Mouse (Mus musculus): ENCODE results near the gene Ehmt1. TPM values are rescaled to one million over a fixed set of nuclear protein-coding genes. Genes with fewer than 3 reads are reported as not detected.

The Ehmt1 gene
- polyA plus RNA-seq, 1 experiment from 2014 or later = 126 TPM

Small RNA genes lying within 50 kb of the gene (microRNA-seq; reads per million reads assigned to microRNA genes)
- gene Gm22875 = not detected

Other genes starting within 250 kb of the Ehmt1 start
- gene Cacna1b, start 156.5 kb downstream of the Ehmt1 start, polyA plus RNA-seq (2015; fragmentation: Nextera tagmentation; extraction: Ambion mirVana) = 10.9 and 11.5 TPM in 2 replicates
- gene Arrdc1, start 15.6 kb upstream of the Ehmt1 start, polyA plus RNA-seq (2015; fragmentation: Nextera tagmentation; extraction: Ambion mirVana) = 23.9 and 26.0 TPM in 2 replicates
- gene Zmynd19, start 30.2 kb upstream of the Ehmt1 start, polyA plus RNA-seq (2015; fragmentation: Nextera tagmentation; extraction: Ambion mirVana) = 16.0 and 17.7 TPM in 2 replicates
- 36.0 and 38.1 TPM in 2 replicates for gene Dph7, start 42.8 kb upstream of the Ehmt1 start, polyA plus RNA-seq (2015; fragmentation: Nextera tagmentation; extraction: Ambion mirVana)
- gene Mrpl41, start 55.5 kb upstream of the Ehmt1 start, polyA plus RNA-seq (2015; fragmentation: Nextera tagmentation; extraction: Ambion mirVana) = 171 and 181 TPM in 2 replicates
- 3.0 and 3.4 TPM in 2 replicates for gene Pnpla7, start 56.4 kb upstream of the Ehmt1 start, polyA plus RNA-seq (2015; fragmentation: Nextera tagmentation; extraction: Ambion mirVana)
- 130 and 136 TPM in 2 replicates for gene Nsmf, start 134.7 kb upstream of the Ehmt1 start, polyA plus RNA-seq (2015; fragmentation: Nextera tagmentation; extraction: Ambion mirVana)
- gene Entpd8, start 160.7 kb upstream of the Ehmt1 start, polyA plus RNA-seq (2015; fragmentation: Nextera tagmentation; extraction: Ambion mirVana) = not detected in 2 replicates
- gene Noxa1, start 175.5 kb upstream of the Ehmt1 start, polyA plus RNA-seq (2015; fragmentation: Nextera tagmentation; extraction: Ambion mirVana) = not detected in 2 replicates